Mouse (Mus musculus): Measurements from ENCODE around the gene Fam192a.

Gene Fam192a

GRCm38 (mm10) chr8:94571896-94572295, 29.9 kb downstream of the Fam192a start:
- DNase-seq (ENCODE audit: low spot score), result no peak

DNA sequence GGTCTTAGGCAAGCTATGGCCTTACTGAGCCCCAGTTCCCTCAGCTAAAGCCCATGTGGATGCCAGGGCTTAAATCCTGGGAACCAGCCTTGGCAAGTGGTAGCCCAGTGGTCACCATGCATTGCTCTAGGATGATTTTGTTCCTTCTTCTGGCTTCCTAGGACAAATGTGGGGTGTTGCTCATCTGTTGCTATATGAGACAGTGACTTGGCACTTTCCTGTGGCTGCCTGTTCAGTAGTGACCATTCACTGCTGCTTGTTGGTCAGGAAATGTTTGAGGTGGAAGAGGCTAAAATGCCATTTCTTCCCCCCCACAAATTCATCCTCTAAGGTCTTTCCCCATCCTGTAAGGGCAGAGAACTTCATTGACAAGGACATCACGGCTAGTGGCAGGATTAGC, 32.4 kb downstream of the Fam192a start:
- DNase-seq (ENCODE audit: low spot score), result no peak

DNA sequence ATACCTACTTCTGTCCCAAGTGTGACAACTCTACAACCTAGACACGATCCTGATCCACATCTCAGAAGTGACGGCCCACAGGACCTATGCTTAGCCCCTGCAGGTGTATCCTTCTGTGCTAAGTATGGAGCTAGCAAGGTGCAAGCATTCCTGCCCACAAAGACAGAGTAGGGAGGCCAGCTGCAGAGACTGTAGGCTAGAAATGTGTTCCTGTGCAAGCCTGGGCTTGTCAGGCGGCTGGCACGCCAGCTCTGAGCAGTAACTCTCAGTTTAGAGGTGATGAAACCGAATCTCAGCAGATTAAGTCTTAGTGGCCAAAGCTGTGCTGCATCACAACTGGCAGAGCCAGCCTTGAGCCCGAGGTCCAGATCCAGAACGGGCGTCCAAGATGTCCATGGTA, 33.7 kb downstream of the Fam192a start:
- DNase-seq (ENCODE audit: low spot score), result no peak

DNA sequence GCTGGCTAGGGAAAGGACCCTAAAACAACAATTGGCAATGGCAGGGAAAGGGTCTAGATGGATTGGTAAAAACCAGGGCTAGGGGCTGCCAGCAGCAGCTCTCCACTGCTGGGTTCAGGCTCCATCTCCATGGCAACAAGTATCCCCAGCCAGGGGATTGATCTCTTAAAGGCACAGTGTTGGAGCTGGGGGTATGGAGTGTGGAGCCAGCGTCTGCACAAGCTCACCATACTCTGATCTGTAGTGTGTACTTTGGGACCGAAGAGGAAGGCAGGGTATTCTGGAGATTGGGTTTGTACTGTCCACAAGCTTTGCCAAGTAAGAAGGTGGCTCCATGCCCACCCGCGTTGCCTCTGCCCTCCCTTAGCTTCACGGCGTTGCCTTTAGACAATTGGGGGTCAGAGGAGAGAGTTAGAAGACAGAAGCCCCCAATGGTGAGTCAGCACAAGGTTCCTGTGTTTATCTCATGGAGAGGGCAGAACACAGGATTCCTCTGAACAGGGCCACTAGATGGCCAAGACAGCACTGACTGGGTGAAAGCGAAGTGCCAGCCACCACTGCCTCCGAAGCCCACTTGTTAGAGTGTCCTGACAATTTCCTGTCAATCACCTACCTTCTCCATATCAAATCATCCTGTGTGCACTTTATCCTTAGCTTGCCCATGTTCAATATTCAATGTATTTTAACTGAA, 34.5 kb downstream of the Fam192a start:
- no peak for DNase-seq (ENCODE audit: low spot score)

GRCm38 (mm10) chr8:94566446-94567158, 35.2 kb downstream of the Fam192a start:
- no peak for DNase-seq (ENCODE audit: low spot score)

DNA sequence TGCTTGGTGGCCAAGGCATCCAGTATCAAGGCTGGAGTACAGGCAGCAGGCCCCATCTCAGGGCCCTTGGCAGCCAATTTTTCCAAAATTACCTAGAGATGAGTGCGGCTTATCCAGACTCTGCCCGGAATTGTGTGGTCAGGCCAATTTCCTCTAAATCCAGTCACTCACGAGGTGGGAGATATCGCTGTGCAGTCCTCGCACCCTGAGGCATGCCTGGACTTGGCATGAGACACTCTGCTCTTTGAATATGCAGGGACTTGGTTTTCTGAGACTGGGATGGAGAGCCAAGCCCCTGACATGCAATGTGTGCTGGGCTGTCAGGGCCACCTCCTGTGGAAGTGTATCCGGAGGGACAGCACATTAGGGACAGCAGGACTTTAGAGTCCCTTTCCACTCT, 35.8 kb downstream of the Fam192a start:
- no peak for DNase-seq (ENCODE audit: low spot score)

DNA sequence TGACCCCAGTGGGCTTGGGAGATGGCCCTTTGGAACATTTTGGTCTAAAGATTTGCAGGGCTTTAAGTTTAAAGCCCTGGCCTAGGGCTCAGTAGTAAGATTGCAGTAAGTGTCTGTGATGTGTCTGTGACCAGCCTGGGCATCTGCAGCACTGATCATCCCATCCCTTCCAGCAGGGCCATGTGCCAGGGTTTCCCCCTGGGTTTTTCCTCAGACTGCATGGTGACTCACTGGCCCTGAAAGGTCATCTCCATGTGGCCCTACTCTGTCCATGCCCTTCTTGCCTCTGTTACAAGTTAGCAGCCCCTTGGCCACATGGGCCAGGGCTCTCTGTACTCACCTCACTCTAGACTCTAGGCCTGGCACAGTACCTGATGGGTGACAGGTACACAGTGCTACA, 37.4 kb downstream of the Fam192a start:
- DNase-seq (ENCODE audit: low spot score), result no peak

DNA sequence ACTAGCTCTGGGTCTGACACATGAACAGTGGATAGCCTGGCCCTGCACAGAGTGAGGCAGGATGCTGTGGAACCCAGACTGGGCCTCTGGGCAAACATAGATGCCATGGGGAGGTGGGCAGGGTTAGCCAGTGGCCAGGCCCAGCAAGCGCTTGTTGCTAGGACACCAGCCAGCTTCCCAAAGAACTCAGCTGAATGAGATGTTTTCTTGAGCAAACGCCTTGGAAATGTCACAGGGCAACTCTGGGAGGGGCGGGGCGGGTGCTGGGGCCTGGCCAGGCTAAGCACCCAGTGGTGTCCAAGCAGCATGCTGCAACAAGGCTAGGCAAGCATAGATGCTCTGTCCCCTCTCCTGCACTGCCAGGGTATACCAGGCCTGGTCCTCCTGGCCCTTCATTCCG, 40.5 kb downstream of the Fam192a start:
- DNase-seq (ENCODE audit: low spot score), result no peak

DNA sequence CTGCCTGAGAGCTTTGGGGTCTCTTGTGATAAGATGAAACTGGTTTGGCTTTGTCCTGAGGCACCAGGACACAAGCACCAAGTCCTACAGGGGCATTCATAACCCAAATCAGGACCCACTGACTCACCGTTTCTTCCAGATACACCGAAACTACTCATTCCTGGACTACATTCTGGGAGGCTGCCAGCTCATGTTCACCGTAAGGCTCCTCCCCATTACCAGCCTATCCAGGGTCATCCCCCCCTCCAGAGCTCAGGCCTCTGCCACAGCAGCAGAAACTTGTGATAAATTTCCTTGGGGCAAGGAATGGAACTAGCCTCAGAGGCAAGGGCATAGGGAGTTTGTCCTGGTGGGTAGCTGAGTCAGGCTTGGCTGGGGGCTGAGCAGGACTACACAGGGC, 44.5 kb downstream of the Fam192a start:
- no peak for DNase-seq (ENCODE audit: low spot score)

GRCm38 (mm10) chr8:94552696-94553095, 49.1 kb downstream of the Fam192a start:
- no peak for DNase-seq (ENCODE audit: low spot score)

DNA sequence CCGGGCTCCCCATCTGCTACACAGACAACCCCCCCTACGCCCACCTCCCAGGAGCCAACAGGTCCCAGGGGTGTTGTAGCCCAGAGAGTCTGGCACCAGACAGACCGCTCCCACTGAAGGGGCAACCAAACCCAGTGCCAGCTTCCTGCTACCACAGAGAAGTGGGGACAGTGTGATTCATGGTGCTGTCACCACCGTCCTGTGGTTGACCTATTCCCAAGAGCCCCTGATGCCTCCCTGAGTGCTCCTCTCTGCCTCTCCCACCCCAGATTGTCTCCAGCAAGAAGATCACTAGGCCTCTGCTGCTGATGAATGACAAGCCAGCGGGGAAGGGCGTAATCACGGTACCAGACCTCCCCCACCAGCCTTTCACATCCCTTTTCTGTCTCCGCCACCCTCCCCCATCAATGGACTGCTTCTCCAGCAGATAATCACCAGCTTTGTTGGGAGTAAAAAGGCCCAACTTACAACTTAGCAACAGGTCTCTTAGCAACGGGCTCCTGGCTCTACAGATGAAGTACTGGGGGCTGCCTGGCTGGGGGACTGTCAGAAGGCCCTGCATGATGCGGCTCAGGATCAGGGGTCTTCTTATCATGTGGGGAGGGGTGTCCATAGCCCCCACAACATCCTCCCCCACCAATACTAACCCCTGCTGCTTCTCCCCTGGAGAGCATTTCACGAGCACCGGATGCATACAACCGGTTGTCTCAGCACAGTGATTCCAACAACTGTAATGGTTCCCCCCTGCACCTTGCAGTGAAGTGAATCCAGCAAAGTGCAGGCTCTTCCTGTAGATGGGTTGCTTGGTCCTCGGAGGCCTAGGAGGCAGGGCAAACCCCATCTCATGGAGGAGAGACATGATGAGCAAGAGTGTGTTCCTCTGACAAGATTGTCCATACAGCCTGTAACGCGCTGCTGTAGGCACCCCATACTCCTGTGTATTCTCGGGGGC, 50.0 kb downstream of the Fam192a start:
- DNase-seq (ENCODE audit: low spot score), result no peak

- no peak for DNase-seq (ENCODE audit: low spot score)
Measured at GRCm38 (mm10) chr8:94549998-94550397, 51.8 kb downstream of the Fam192a start.

DNA sequence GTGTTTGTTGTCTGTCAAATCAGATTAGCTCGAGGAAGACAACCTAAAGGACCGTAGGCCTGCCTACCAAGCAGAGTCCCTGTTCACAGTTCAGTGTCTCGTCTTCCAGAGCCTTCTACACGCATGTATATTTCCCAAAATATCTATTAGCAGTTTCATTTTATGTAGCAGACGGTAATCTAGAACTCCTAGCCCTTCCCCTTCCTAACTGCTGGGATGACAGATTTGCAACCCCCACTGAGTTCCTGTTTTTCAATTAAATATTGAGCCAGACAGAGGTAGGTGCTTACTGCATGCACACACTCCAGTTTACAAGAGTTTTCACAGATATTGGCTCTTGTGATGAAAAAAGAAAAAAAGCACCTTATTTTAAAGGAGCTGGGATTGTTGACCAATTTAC, 52.3 kb downstream of the Fam192a start:
- no peak for DNase-seq (ENCODE audit: low spot score)

- DNase-seq (ENCODE audit: low spot score), result peak; percentile 52
Measured at GRCm38 (mm10) chr8:94549041-94549440, 52.8 kb downstream of the Fam192a start.

DNA sequence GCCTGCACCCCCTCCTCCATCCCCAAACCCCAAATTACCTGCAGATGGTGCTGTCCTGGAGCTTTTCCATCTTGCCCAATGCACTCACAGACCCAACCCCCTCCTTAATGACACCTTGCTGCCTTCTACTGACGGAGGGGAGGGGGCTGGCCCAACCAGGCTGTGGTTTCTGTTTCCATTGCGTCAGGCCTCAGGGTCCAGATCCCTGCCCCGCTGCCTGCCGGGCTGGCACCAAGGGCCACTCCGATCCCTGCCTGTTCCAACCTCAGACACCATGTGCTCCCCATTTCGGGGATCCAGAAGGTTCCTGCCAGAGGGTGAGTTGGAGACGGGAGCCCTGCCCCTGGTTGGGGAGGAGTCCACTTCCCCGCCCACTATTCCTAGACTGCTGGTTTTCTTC, 57.8 kb downstream of the Fam192a start:
- DNase-seq (ENCODE audit: low spot score), result no peak

DNA sequence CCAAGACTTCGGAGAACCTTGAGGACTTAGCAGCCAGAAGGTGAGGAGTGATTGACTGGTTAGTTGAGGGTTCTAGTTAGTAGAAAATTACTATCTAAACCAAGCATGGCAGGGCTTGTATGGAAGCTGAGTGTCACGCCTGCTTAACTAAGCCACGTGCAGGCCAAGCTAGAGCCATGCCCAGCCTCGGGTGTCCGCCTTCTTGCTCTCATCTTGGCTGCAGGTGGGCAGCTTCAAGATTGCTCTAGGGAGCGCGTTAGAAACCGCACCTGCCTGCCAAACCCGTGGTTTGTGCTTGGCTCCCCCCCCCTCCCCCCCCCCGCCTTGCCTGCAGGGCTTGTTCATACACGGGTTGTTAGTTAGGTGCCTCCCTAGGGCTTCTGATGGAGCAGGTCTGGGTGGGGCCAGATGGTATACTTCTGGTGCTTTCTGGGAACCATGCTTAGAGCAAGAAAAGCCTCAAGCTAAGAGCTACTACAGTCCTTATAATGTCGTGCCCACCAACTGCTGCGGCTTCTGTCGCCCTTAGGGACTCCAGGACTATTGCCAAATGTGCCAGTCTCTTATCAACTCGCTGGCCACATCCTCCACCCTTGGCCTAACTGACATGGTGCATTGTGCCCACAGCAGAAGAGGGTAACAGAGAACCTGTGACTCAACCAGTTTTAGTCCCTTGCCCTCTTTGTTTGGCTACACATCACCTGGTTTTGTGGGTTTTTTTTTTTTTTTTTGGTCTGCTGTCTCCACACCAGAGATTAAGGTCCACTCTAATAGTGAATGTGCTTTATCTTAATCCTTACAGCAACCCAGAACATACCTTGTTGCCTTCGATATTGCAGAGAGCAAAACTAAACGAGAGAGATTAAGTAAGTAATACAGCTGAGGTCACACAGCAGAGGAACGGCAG, 60.7 kb downstream of the Fam192a start:
- no peak for DNase-seq (ENCODE audit: low spot score)

- no peak for DNase-seq (ENCODE audit: low spot score)
Measured at GRCm38 (mm10) chr8:94540025-94540424, 61.8 kb downstream of the Fam192a start.

DNA sequence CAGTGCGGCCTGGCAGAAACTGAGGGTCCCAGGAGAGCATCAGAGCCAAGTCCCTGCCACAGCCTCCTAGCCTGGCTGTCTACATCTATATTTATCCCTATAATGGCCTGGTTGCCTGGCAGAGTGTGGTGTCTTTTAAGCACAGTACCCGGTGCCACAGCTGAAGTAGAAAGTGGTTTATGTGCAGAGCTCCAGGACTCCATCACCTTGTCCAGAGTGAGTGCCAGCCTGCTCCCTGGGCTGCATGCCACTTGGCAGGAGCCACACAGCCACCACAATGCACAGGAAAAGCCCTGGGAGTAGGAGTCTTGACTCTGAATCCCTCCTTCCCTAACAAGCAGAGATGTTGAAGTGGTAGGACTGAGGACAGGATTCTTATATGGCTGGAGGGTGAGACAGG, 64.3 kb downstream of the Fam192a start:
- DNase-seq (ENCODE audit: low spot score), result peak; percentile 29

DNA sequence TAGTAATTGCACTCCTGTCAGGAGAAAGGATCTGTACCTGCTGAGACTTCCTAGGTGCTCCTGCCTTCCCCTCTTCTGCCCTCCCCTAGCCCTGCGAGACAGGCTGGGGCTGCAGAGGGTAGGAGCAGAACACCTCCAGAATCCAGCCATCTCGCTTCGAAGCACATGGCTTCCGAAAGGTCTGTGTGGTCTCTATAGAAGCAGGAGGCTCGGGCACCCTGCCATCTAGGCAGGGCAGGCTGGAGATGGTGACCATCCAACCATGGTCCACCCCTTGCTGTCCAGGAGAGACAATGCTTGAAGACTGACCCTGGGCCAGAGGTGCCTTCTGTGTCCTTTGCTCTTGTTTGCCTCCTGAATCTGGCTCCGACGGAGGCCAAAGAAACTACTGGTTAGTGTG, 66.2 kb downstream of the Fam192a start:
- no peak for DNase-seq (ENCODE audit: low spot score)

GRCm38 (mm10) chr8:94534612-94535011, 67.2 kb downstream of the Fam192a start:
- peak; percentile 25 for DNase-seq (ENCODE audit: low spot score)

GRCm38 (mm10) chr8:94532873-94533671, 68.7 kb downstream of the Fam192a start, which contains the start of gene Cpne2:
Gene Cpne2, plus strand, starts transcription at chr8:94532990.
- peak; percentile 61 for DNase-seq (ENCODE audit: low spot score)
